Mouse (Mus musculus) embryo, embryonic 11.5 days (tissue): ENCODE data around the gene 9530002B09Rik.

Experiments used
- DNase-seq: peaks from one replicate; pipeline ENCODE4 v3.0.0-alpha.2; 2012; ENCODE audit warnings: low read depth, low spot score

Gene 9530002B09Rik

DNA sequence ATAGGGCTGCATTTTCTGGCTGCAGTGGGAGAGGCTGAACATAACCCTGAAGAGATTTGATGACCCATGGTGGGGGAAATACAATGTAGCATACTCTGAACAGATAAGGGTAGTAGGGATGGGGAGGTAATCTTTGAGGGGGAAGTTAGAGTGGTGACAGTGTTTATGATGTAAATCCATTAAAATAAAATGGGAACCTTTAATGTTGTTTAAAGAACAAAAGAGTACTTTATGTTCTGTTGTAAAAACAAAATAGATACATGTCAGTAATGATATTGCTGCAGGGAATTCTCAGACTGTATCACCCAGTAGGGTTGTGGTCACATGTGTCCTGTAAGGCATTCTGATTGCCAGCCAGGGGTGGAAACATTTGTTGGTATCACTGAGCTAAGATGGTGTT lies at the start of gene 9530002B09Rik:
Gene 9530002B09Rik, plus strand, starts transcription at position 301 of the 400 bp plus-strand sequence.
- DNase-seq, result no peak
